Mouse (Mus musculus): Measurements from ENCODE around the gene Col2a1. TPM values are rescaled to one million over a fixed set of nuclear protein-coding genes. Genes with fewer than 3 reads are reported as not detected.
A peak's percentile ranks its signal among the peaks of the same experiment; 100 is the strongest.

Col2a1 gene
- total and polyA plus RNA-seq, 2 experiments from 2014 or later, result 7.4 to 19.3 TPM

GRCm38 (mm10) chr15:98025611-98026010, 21.1 kb upstream of the Col2a1 start:
- Histone ChIP-seq H3K9ac (replicated peaks; ENCODE audit: low read length) (no peak overlapping the region), H3K36me3 (ENCODE audit: insufficient read depth, low read length) (no peaks in the 10 kb centered on the region), H3K4me1 (ENCODE audit: insufficient read depth, low read length) (no peaks in the 10 kb centered on the region), H3K27me3 (ENCODE audit: insufficient read depth, low read length) (no peaks in the 10 kb centered on the region), H3K9me3 (ENCODE audit: low read length) (no peaks in the 10 kb centered on the region), H3K4me2 (ENCODE audit: low read depth, low read length) (no peak overlapping the region), H3K27ac (no peak overlapping the region), H3K4me3 (ENCODE audit: low read length) (no peak overlapping the region)
- no peak for ATAC-seq
- 33% methylated on average over 4 of the region's 4 CpGs for WGBS
- DNase-seq (ENCODE audit: low spot score), result peak; percentile 54
- no peak for TF ChIP-seq CTCF (IDR thresholded peaks at IDR 0.05; ENCODE audit: low read depth)

DNA sequence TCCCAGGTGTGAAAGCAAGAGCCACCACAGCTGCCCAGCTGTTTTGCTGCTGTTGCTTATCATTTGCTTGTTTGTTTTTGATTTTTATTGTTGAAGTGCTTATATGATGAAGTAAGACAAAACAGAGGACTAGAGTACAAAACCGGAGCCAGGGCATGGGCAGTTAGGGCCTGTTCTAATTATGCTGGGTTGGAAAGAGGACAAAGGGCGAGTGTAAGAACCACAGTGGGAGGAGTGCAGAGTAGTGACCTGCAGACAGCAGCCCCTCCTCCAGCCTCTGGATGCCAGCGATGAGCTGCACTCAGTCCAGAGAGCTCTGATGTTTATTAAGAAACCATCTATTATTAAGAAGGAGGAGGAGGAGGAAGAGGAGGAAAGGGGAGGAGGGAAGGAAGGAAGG, 18.6 kb upstream of the Col2a1 start:
- 34% methylated on average over 3 of the region's 3 CpGs for WGBS

GRCm38 (mm10) chr15:98021886-98022285, 17.4 kb upstream of the Col2a1 start:
- H3K4me1 ChIP-seq (ENCODE audit: insufficient read depth, low read length), result no peaks in the 10 kb centered on the region
- ATAC-seq, result no peak
- 41% methylated on average over 2 of the region's 2 CpGs for WGBS
- no peaks in the 10 kb centered on the region for H3K27me3 ChIP-seq (ENCODE audit: insufficient read depth, low read length)
- no peak for TF ChIP-seq CTCF (IDR thresholded peaks at IDR 0.05; ENCODE audit: low read depth)
- no peaks in the 10 kb centered on the region for H3K36me3 ChIP-seq (ENCODE audit: insufficient read depth, low read length)
- H3K9me3 ChIP-seq (ENCODE audit: low read length), result no peaks in the 10 kb centered on the region
- DNase-seq (ENCODE audit: low spot score), result no peak
- no peak overlapping the region for H3K27ac ChIP-seq
- H3K4me3 ChIP-seq (ENCODE audit: low read length), result no peak overlapping the region
- H3K4me2 ChIP-seq (ENCODE audit: low read depth, low read length), result no peak overlapping the region
- no peak overlapping the region for H3K9ac ChIP-seq (replicated peaks; ENCODE audit: low read length)

More for the DNA sequence above, 18.6 kb upstream of the Col2a1 start:
- TF ChIP-seq CTCF (IDR thresholded peaks at IDR 0.05; ENCODE audit: low read depth), result no peak
- H3K4me3 ChIP-seq (ENCODE audit: low read length), result no peak overlapping the region
- H3K9ac ChIP-seq (replicated peaks; ENCODE audit: low read length), result no peak overlapping the region
- ATAC-seq, result no peak
- H3K27ac ChIP-seq, result no peak overlapping the region
- no peak overlapping the region for H3K4me2 ChIP-seq (ENCODE audit: low read depth, low read length)
- no peaks in the 10 kb centered on the region for H3K27me3 ChIP-seq (ENCODE audit: insufficient read depth, low read length)
- no peak for DNase-seq (ENCODE audit: low spot score)
- no peaks in the 10 kb centered on the region for H3K4me1 ChIP-seq (ENCODE audit: insufficient read depth, low read length)
- H3K36me3 ChIP-seq (ENCODE audit: insufficient read depth, low read length), result no peaks in the 10 kb centered on the region
- no peaks in the 10 kb centered on the region for H3K9me3 ChIP-seq (ENCODE audit: low read length)

GRCm38 (mm10) chr15:98019047-98019446, 14.6 kb upstream of the Col2a1 start:
- H3K4me2 ChIP-seq (ENCODE audit: low read depth, low read length), result no peak overlapping the region
- WGBS, result 45% methylated on average over 3 of the region's 3 CpGs
- H3K4me1 ChIP-seq (ENCODE audit: insufficient read depth, low read length), result no peaks in the 10 kb centered on the region
- no peak for DNase-seq (ENCODE audit: low spot score)
- H3K9me3 ChIP-seq (ENCODE audit: low read length), result no peaks in the 10 kb centered on the region
- no peak for TF ChIP-seq CTCF (IDR thresholded peaks at IDR 0.05; ENCODE audit: low read depth)
- no peak overlapping the region for H3K9ac ChIP-seq (replicated peaks; ENCODE audit: low read length)
- no peak for ATAC-seq
- H3K27me3 ChIP-seq (ENCODE audit: insufficient read depth, low read length), result no peaks in the 10 kb centered on the region
- no peaks in the 10 kb centered on the region for H3K36me3 ChIP-seq (ENCODE audit: insufficient read depth, low read length)
- H3K27ac ChIP-seq, result no peak overlapping the region
- H3K4me3 ChIP-seq (ENCODE audit: low read length), result no peak overlapping the region

GRCm38 (mm10) chr15:98017925-98018324, 13.4 kb upstream of the Col2a1 start:
- no peaks in the 10 kb centered on the region for H3K9me3 ChIP-seq (ENCODE audit: low read length)
- H3K4me2 ChIP-seq (ENCODE audit: low read depth, low read length), result no peak overlapping the region
- ATAC-seq (no peak), DNase-seq (ENCODE audit: low spot score) (no peak)
- H3K36me3 ChIP-seq (ENCODE audit: insufficient read depth, low read length), result no peaks in the 10 kb centered on the region
- no peak for TF ChIP-seq CTCF (IDR thresholded peaks at IDR 0.05; ENCODE audit: low read depth)
- H3K4me3 ChIP-seq (ENCODE audit: low read length), result no peak overlapping the region
- H3K4me1 ChIP-seq (ENCODE audit: insufficient read depth, low read length), result no peaks in the 10 kb centered on the region
- WGBS, result 88% methylated on average over 4 of the region's 4 CpGs
- H3K9ac ChIP-seq (replicated peaks; ENCODE audit: low read length), result no peak overlapping the region
- no peaks in the 10 kb centered on the region for H3K27me3 ChIP-seq (ENCODE audit: insufficient read depth, low read length)
- H3K27ac ChIP-seq, result no peak overlapping the region

GRCm38 (mm10) chr15:98012810-98013209, 8.3 kb upstream of the Col2a1 start:
- WGBS, result 48% methylated on average over 6 of the region's 6 CpGs
- Histone ChIP-seq H3K9ac (replicated peaks; ENCODE audit: low read length) (no peak overlapping the region), H3K27ac (no peak overlapping the region), H3K4me3 (ENCODE audit: low read length) (no peak overlapping the region), H3K4me2 (ENCODE audit: low read depth, low read length) (no peak overlapping the region), H3K27me3 (ENCODE audit: insufficient read depth, low read length) (no peaks in the 10 kb centered on the region; the same call in 1 of the 2 replicates), H3K4me1 (ENCODE audit: insufficient read depth, low read length) (no peaks in the 10 kb centered on the region), H3K36me3 (ENCODE audit: insufficient read depth, low read length) (no peaks in the 10 kb centered on the region), H3K9me3 (ENCODE audit: low read length) (no peaks in the 10 kb centered on the region)
- no peak for ATAC-seq
- no peak for DNase-seq (ENCODE audit: low spot score)
- TF ChIP-seq CTCF (IDR thresholded peaks at IDR 0.05; ENCODE audit: low read depth), result no peak

DNA sequence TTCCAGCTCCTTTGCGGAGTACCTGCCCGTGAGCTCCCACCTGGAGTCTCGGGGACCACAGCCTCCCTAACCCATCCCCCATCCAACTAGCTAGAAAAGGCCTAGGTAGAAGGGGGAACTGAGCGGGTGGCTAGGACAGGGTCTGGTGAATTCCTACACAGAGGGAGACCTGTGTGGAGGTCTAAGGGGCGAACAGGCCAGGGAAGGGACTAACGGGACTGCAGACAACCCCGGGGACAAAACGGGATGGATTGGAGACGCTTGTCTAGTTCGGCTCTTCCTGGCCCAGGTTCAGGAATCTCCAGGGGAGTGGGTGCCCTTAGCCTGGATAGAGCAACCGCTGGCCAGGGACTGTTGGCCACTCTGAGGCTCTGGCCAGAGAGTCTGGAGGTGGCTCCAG, 686 bp upstream of the Col2a1 start:
- ATAC-seq (no peak), DNase-seq (ENCODE audit: low spot score) (no peak)
- H3K27ac ChIP-seq, result no peak overlapping the region
- TF ChIP-seq CTCF (IDR thresholded peaks at IDR 0.05; ENCODE audit: low read depth), result no peak
- peaks cover 27% of the 10 kb centered on the region for H3K4me1 ChIP-seq (ENCODE audit: insufficient read depth, low read length)
- no peaks in the 10 kb centered on the region for H3K9me3 ChIP-seq (ENCODE audit: low read length)
- H3K27me3 ChIP-seq (ENCODE audit: insufficient read depth, low read length), result peaks cover 38% of the 10 kb centered on the region
- H3K36me3 ChIP-seq (ENCODE audit: insufficient read depth, low read length), result no peaks in the 10 kb centered on the region
- peak overlapping the region; percentile 31; the same call in 1 of the 2 replicates for H3K4me3 ChIP-seq (ENCODE audit: low read length)
- peak overlapping the region; percentile 22; the same call in 1 of the 2 replicates for H3K9ac ChIP-seq (replicated peaks; ENCODE audit: low read length)
- 20% methylated on average over 11 of the region's 11 CpGs for WGBS
- H3K4me2 ChIP-seq (ENCODE audit: low read depth, low read length), result peak overlapping the region; percentile 61
